Comparison of ENCODE assay signal across 10 mouse cellular contexts in the genomic region with DNA sequence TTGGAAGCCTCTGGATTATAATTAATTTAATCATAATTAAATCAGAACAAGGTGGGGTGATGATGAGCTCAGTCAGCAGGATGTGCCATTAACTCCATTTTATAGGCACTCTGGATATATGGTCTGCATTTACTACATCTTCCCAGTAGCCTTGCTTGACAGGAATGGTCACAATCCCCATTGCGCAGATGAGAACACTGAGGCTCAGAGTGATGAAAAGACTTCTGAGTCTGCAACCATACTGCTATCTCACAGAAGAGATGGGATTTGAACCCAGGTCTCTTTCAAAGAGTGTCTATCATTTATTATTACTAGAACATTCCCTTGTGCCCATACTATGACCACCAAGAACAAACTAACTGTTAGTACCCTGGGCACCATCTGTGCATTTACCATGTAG. TPM values are rescaled to one million over a fixed set of nuclear protein-coding genes. Genes with fewer than 3 reads are reported as not detected.
DNase-seq lines count a peak whose midpoint lies in the region; ATAC-seq and TF ChIP-seq lines count a peak whose summit lies in the region.
"Had no signal": no experiment of that assay in that cellular context is flagged by ENCODE, and none has a peak within 500 bp of the region (broad histone marks: within the 10 kb centered on the region; RNA-seq: fewer than 3 reads in every experiment).

No protein-coding gene starts in this region.

- no peaks in the 10 kb centered on the region for H3K9me3 ChIP-seq in heart, embryonic 16.5 days (replicated peaks; ENCODE audit: control insufficient read depth, low read length)
- no peaks in the 10 kb centered on the region for H3K9me3 ChIP-seq in embryonic facial prominence, embryonic 10.5 days
- H3K9me3 ChIP-seq in hindbrain, postnatal 0 days (ENCODE audit: low read length): no peaks in the 10 kb centered on the region
- no peaks in the 10 kb centered on the region for H3K9me3 ChIP-seq in midbrain, embryonic 12.5 days

- DNase-seq in heart, adult 9 months (ENCODE audit: low spot score in 2 of 2): no peak
- no peak for DNase-seq in embryonic facial prominence, embryonic 10.5 days (ENCODE audit: low spot score)
- DNase-seq in hindbrain, postnatal 0 days (ENCODE audit: low spot score): no peak
- DNase-seq in right cerebral cortex, adult 2 months (ENCODE audit: low spot score in 2 of 2): no peak
- DNase-seq in right cerebral cortex, postnatal 4 days: no peak
- DNase-seq in retina, embryonic 14.5 days (ENCODE audit: low spot score): no peak
- DNase-seq: kidney, adult 8-10 months had no signal

- H3K4me1 ChIP-seq in heart, embryonic 16.5 days (ENCODE audit: control insufficient read depth, insufficient read depth, low read length): peaks cover 53% of the 10 kb centered on the region
- peaks cover 43% of the 10 kb centered on the region for H3K4me1 ChIP-seq in embryonic facial prominence, embryonic 10.5 days
- H3K4me1 ChIP-seq in hindbrain, postnatal 0 days (ENCODE audit: insufficient read depth, low read length): peaks cover 18% of the 10 kb centered on the region; the same call in 1 of the 2 replicates
- peaks cover 47% of the 10 kb centered on the region for H3K4me1 ChIP-seq in midbrain, embryonic 12.5 days

- peak overlapping the region; percentile 51 for H3K4me3 ChIP-seq in heart, embryonic 16.5 days (ENCODE audit: low read length)
- peak overlapping the region; percentile 25; the same call in 1 of the 2 replicates for H3K4me3 ChIP-seq in embryonic facial prominence, embryonic 10.5 days
- H3K4me3 ChIP-seq in hindbrain, postnatal 0 days (ENCODE audit: low read length): no peak overlapping the region
- no peak overlapping the region for H3K4me3 ChIP-seq in midbrain, embryonic 12.5 days

- peak overlapping the region; percentile 66 for H3K4me2 ChIP-seq in heart, embryonic 16.5 days (ENCODE audit: low read depth, low read length)
- 0 out of 2 replicates have a peak overlapping the region, but pooled peaks have one; percentile 13 for H3K4me2 ChIP-seq in hindbrain, postnatal 0 days (ENCODE audit: low read depth, low read length)
- no peak overlapping the region for H3K4me2 ChIP-seq in midbrain, embryonic 12.5 days (replicated peaks)

- peak overlapping the region; percentile 69 for H3K9ac ChIP-seq in heart, embryonic 16.5 days (ENCODE audit: low read length)
- no peak overlapping the region for H3K9ac ChIP-seq in hindbrain, postnatal 0 days (replicated peaks; ENCODE audit: low read length)
- H3K9ac ChIP-seq in midbrain, embryonic 12.5 days (replicated peaks): no peak overlapping the region

- 90% methylated on average over 1 of the region's 1 CpGs for WGBS in heart, embryonic 16.5 days
- WGBS in embryonic facial prominence, embryonic 10.5 days: 98% methylated on average over 1 of the region's 1 CpGs
- 100% methylated on average over 1 of the region's 1 CpGs for WGBS in hindbrain, postnatal 0 days
- 100% methylated on average over 1 of the region's 1 CpGs for WGBS in midbrain, embryonic 12.5 days

- peaks cover 3% of the 10 kb centered on the region; the same call in 1 of the 2 replicates for H3K36me3 ChIP-seq in heart, embryonic 16.5 days (ENCODE audit: control insufficient read depth, insufficient read depth)
- no peaks in the 10 kb centered on the region for H3K36me3 ChIP-seq in embryonic facial prominence, embryonic 10.5 days (replicated peaks)
- H3K36me3 ChIP-seq in hindbrain, postnatal 0 days (ENCODE audit: insufficient read depth, low read length): no peaks in the 10 kb centered on the region
- no peaks in the 10 kb centered on the region for H3K36me3 ChIP-seq in midbrain, embryonic 12.5 days

- H3K27me3 ChIP-seq in heart, embryonic 16.5 days (ENCODE audit: control insufficient read depth, insufficient read depth, low read length): no peaks in the 10 kb centered on the region
- peaks cover 27% of the 10 kb centered on the region for H3K27me3 ChIP-seq in embryonic facial prominence, embryonic 10.5 days (replicated peaks; ENCODE audit: low read depth, poor library complexity, severe bottlenecking)
- H3K27me3 ChIP-seq in hindbrain, postnatal 0 days (ENCODE audit: insufficient read depth, low read length): no peaks in the 10 kb centered on the region
- H3K27me3 ChIP-seq in midbrain, embryonic 12.5 days: peaks cover 15% of the 10 kb centered on the region

- no peak for TF ChIP-seq CTCF in hindbrain, postnatal 0 days (IDR thresholded peaks at IDR 0.05; ENCODE audit: low read depth)

- H3K27ac ChIP-seq in heart, embryonic 16.5 days (ENCODE audit: low read length): peak overlapping the region; percentile 87
- peak overlapping the region; percentile 62; the same call in 1 of the 2 replicates for H3K27ac ChIP-seq in embryonic facial prominence, embryonic 10.5 days (replicated peaks)
- H3K27ac ChIP-seq in hindbrain, postnatal 0 days: peak overlapping the region; percentile 45; the same call in 1 of the 2 replicates
- peak overlapping the region; percentile 65 for H3K27ac ChIP-seq in midbrain, embryonic 12.5 days (replicated peaks)

- ATAC-seq in heart, embryonic 16.5 days (replicated peaks; ENCODE audit: extremely low read depth, insufficient read depth, low FRiP score): no peak
- no peak for ATAC-seq in hindbrain, postnatal 0 days
- no peak for ATAC-seq in midbrain, embryonic 12.5 days (ENCODE audit: low FRiP score, low read depth)

RNA-seq across cellular contexts. Expression of gene Hspb8, which starts 2.5 kb away (rescaled TPM):
- polyA plus RNA-seq in heart, embryonic 16.5 days (2015; fragmentation: Nextera tagmentation; extraction: Ambion mirVana): 31.1 and 33.8 TPM in 2 replicates
- polyA plus RNA-seq in embryonic facial prominence, embryonic 10.5 days (2016; fragmentation: Nextera tagmentation; extraction: Ambion mirVana): 6.8 and 8.0 TPM in 2 replicates
- 13.2 and 17.9 TPM in 2 replicates for total RNA-seq in hindbrain, postnatal 0 days (2014; rRNA removed)
- polyA plus RNA-seq in hindbrain, postnatal 0 days (2015; fragmentation: Nextera tagmentation; extraction: Ambion mirVana): 10.0 and 11.2 TPM in 2 replicates
- polyA plus RNA-seq in midbrain, embryonic 12.5 days (2016; fragmentation: Nextera tagmentation; extraction: Ambion mirVana): 5.7 and 6.0 TPM in 2 replicates
- total RNA-seq: monocyte, adult 5-6 weeks had no signal

Comparison
In these comparisons a context has a peak if more than half of its experiments do, and no peak if none do; other contexts are left out.
1. H3K4me3 ChIP-seq: peak in heart, embryonic 16.5 days (single experiment) and embryonic facial prominence, embryonic 10.5 days (single experiment); none in hindbrain, postnatal 0 days (single experiment) and midbrain, embryonic 12.5 days (single experiment).
2. Peak in every context shown above with its lines, with median percentiles within 50 percentile points of each other: H3K27ac ChIP-seq.